Mouse (Mus musculus) heart, embryonic 14.5 days (tissue): Measurements from ENCODE around the gene Serp2. TPM values are rescaled to one million over a fixed set of nuclear protein-coding genes. Genes with fewer than 3 reads are reported as not detected.

Experiments used
- ATAC-seq: fragments of 200-750 bp; cut with Nextera tagmentation; 2 replicates; pipeline ENCODE4 v1.8.0; 2017; ENCODE audit warnings: low read depth, moderate TSS enrichment; ENCODE audit not compliant: insufficient number of reproducible peaks, insufficient read depth, low FRiP score
- H3K27ac ChIP-seq, 2 experiments: fragments of 200-500 bp in 1 of 2; fragments of 300-500 bp in 1 of 2; sonication (generic) in 1 of 2; replicated peaks in 1 of 2; 2 replicates each; pipeline ENCODE4 v1.5.1; 2012 to 2014; ENCODE audit warnings: low read depth in 2 of 2, low read length in 2 of 2, control low read depth in 1 of 2, mild to moderate bottlenecking in 1 of 2, mixed read lengths in 1 of 2; ENCODE audit not compliant: control insufficient read depth in 1 of 2, insufficient read depth in 1 of 2
- H3K27me3 ChIP-seq: fragments of 300-500 bp; sonication (generic); 2 replicates; pipeline ENCODE4 v1.6.1; 2014; ENCODE audit warnings: mild to moderate bottlenecking, low read length, control low read depth; ENCODE audit not compliant: control insufficient read depth, insufficient read depth
- H3K36me3 ChIP-seq: fragments of 300-500 bp; sonication (generic); 2 replicates; pipeline ENCODE4 v1.6.1; 2014; ENCODE audit warnings: mild to moderate bottlenecking, control low read depth, low read length, mixed read lengths; ENCODE audit not compliant: control insufficient read depth, insufficient read depth
- H3K4me1 ChIP-seq, 2 experiments: fragments of 200-500 bp in 1 of 2; fragments of 300-500 bp in 1 of 2; sonication (generic) in 1 of 2; 2 replicates each; pipeline ENCODE4 v1.6.1; 2012 to 2014; ENCODE audit warnings: low read length in 2 of 2, control low read depth in 1 of 2, mixed read lengths in 1 of 2; ENCODE audit not compliant: control insufficient read depth in 2 of 2, insufficient read depth in 2 of 2
- H3K4me2 ChIP-seq: fragments of 300-500 bp; sonication (generic); 2 replicates; pipeline ENCODE4 v1.6.1; 2014; ENCODE audit warnings: mild to moderate bottlenecking, low read length
- H3K4me3 ChIP-seq, 2 experiments: fragments of 200-500 bp in 1 of 2; fragments of 300-500 bp in 1 of 2; sonication (generic) in 1 of 2; 2 replicates each; pipeline ENCODE4 v1.5.1; 2012 to 2014; ENCODE audit warnings: low read length in 2 of 2, mild to moderate bottlenecking in 2 of 2, control low read depth in 1 of 2, low read depth in 1 of 2, moderate library complexity in 1 of 2; ENCODE audit not compliant: control insufficient read depth in 1 of 2, insufficient read depth in 1 of 2
- H3K9ac ChIP-seq: fragments of 300-500 bp; sonication (generic); 2 replicates; pipeline ENCODE4 v1.6.1; 2014; ENCODE audit warnings: mild to moderate bottlenecking, low read length
- H3K9me3 ChIP-seq: fragments of 300-500 bp; sonication (generic); 2 replicates; pipeline ENCODE4 v1.6.1; 2016; ENCODE audit warnings: low read length, control low read depth; ENCODE audit not compliant: control insufficient read depth
- WGBS: fragments of 180-500 bp; shearing (Covaris S2); extraction: QIAGEN DNeasy Blood & Tissue Kit; methylation state at CpG from one replicate; pipeline ENCODE4 v1.1.7; 2014; 5-methylcytosine and 5-hydroxymethylcytosine counted together
- polyA plus RNA-seq: library from polyadenylated mRNA; unstranded; fragments of >200 nt; fragmentation: Nextera tagmentation; extraction: Ambion mirVana; gene quantifications from 2 replicates; pipeline ENCODE4 v1.2.1, GENCODE M21; 2014

Serp2 gene
- polyA plus RNA-seq, 1 experiment from 2014 or later = 9.5 TPM

DNA sequence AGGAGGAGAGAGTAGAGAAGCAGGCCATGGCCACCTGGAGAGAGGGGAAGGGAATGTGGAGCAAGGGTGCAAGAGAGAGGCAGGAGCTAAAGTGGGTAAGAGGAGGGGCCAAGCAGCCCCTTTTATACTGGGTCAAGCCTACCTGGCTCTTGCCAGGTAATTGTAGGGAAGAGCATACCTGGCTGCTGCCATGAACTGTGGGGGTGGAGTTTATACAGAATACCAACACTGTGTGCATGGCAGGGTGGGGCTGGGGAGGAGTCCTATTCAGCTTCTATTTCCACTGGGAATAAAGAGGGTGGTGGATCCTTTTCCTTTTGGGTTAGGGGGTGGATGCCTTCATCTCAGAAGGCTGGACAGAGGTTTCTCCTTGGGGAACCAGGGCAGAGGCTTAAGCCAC lies 41.1 kb upstream of the Serp2 start:
- peaks cover 16 to 28% of the 10 kb centered on the region in 2 experiments for H3K4me1 ChIP-seq
- no peak for ATAC-seq
- no peak overlapping the region for H3K27ac ChIP-seq
- H3K9me3 ChIP-seq = no peaks in the 10 kb centered on the region
- no peak overlapping the region for H3K4me2 ChIP-seq
- no peaks in the 10 kb centered on the region for H3K36me3 ChIP-seq
- H3K4me3 ChIP-seq = no peak overlapping the region
- H3K27me3 ChIP-seq = no peaks in the 10 kb centered on the region
- H3K9ac ChIP-seq = no peak overlapping the region

DNA sequence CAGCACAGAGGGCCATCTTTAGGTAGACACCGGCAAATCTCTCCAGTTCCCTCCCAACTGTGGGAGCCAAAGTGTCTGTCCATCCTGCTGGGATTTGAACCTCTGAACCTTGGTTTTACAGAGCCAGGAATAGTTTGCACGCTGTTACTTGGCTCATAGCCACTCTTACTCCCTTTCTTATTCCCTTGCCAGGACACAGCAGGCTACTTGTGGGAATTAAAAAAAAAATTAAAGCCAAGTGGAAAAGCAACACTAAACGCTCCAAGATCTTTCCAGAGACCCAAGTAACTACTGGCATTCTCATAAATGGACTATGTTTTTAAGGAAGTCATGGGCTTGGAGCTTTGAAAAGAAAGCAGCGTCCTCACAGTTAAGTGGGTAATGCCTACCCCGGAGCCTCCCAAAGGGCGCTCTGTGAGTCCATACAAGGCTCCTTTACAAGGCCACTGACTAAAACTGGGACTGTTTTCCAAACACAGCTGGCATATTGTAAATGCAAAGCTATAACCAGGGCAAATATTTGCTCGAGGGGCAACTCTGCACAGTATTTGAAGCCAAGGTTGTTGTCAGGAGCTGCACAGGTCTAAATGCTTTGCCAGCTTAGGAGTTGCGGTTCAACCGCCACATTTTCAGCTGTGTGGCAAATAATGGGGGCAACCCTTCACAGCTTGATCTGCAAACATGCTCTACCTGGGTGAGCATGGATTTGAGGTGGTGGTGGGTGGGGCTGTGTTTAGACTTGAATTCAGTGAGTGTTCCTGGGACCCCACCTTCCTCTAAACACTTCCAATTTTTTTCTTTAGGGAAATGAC lies 38.6 kb upstream of the Serp2 start:
- no peaks in the 10 kb centered on the region for H3K36me3 ChIP-seq
- H3K27me3 ChIP-seq = no peaks in the 10 kb centered on the region
- ATAC-seq = no peak
- H3K4me1 ChIP-seq = peaks cover 16 to 28% of the 10 kb centered on the region in 2 experiments
- no peak overlapping the region for H3K27ac ChIP-seq
- H3K4me3 ChIP-seq = no peak overlapping the region
- WGBS = 78% methylated on average over 9 of the region's 9 CpGs
- no peaks in the 10 kb centered on the region for H3K9me3 ChIP-seq
- H3K9ac ChIP-seq = no peak overlapping the region
- no peak overlapping the region for H3K4me2 ChIP-seq

DNA sequence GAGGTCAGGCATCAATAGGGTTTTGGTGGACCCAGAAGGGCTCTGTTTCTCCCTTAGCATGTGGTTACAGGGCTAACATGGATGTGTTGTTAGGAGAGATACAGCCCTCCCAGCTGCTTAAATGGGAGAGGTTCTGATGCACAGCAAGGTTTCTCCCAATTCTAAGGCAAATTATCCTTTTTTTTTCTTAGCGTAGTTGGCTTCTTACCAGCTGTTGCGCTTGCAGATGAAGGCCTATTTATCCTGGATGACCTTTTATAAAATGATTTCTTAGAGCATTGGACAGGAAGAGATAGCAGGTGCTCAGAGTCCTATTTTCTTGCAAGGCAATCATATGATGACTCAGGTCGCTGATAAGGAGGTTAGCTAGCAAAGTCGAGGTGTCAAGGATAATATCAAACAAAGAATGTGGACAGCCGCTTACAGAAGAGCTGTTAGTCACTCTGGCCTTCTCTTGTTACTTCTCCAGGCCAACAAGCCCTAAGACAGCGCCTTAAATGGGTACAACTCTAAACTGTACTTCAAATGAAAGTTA lies 37.7 kb upstream of the Serp2 start:
- ATAC-seq = no peak
- Histone ChIP-seq H3K4me1 (peaks cover 13 to 21% of the 10 kb centered on the region in 2 experiments), H3K4me3 (no peak overlapping the region), H3K27ac (no peak overlapping the region), H3K9ac (no peak overlapping the region), H3K9me3 (no peaks in the 10 kb centered on the region), H3K36me3 (no peaks in the 10 kb centered on the region), H3K27me3 (no peaks in the 10 kb centered on the region), H3K4me2 (no peak overlapping the region)
- WGBS = 48% methylated on average over 6 of the region's 6 CpGs

DNA sequence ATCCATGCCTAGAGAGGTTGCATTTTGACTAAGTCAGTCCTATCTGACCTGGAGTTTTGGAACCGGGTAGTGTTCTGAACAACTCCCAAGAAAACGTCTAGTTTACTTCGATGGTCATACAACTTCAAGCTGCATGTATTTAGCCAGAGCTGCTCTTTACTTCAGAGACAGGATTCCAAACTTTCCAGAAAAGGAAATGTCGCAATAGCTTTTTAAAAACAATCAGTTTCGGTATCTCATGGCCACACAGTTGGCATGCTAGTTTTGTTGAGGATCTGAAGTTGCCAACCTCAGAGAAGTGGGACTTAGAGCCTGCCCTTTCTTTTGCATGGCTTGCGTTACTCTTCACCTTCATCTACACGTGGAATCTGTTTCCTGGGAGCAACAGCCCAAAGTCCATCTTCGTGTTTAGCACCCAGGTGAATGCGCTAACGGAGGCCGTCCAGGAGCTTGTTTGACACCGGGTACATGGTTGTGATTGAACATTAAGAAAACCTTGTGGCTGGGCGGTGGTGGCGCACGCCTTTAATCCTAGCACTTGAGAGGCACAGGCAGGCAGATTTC lies 37.0 kb upstream of the Serp2 start:
- no peak overlapping the region for H3K9ac ChIP-seq
- no peak overlapping the region for H3K4me2 ChIP-seq
- ATAC-seq = no peak
- H3K27me3 ChIP-seq = no peaks in the 10 kb centered on the region
- no peak overlapping the region for H3K27ac ChIP-seq
- peaks cover 7 to 16% of the 10 kb centered on the region in 2 experiments for H3K4me1 ChIP-seq
- no peak overlapping the region for H3K4me3 ChIP-seq
- 82% methylated on average over 15 of the region's 15 CpGs for WGBS
- H3K9me3 ChIP-seq = no peaks in the 10 kb centered on the region
- no peaks in the 10 kb centered on the region for H3K36me3 ChIP-seq

DNA sequence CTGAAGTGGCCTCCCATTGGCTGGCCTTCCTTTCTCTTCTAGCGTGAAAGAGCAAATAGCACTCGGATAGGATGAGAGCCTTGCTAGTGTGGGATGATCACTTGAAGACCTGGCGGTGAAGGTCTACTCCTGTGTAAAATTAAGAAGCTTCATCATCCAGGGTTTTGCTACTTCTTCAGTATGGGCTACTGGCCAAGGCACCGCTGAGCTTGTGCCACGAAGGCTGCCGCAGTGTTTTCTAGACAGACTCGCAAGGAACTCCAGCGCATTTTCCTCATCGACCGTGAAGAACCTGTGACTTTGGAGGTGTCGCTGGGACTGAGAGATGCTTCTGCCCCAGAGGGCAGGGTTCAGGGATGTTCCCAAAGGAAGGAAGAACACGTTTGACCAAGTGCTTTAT lies 36.0 kb upstream of the Serp2 start:
- Histone ChIP-seq H3K27ac (no peak overlapping the region), H3K4me3 (no peak overlapping the region), H3K4me1 (peaks cover 3 to 9% of the 10 kb centered on the region in 2 experiments), H3K27me3 (no peaks in the 10 kb centered on the region), H3K36me3 (no peaks in the 10 kb centered on the region), H3K9ac (no peak overlapping the region), H3K4me2 (no peak overlapping the region), H3K9me3 (no peaks in the 10 kb centered on the region)
- 89% methylated on average over 12 of the region's 12 CpGs for WGBS
- ATAC-seq = no peak

DNA sequence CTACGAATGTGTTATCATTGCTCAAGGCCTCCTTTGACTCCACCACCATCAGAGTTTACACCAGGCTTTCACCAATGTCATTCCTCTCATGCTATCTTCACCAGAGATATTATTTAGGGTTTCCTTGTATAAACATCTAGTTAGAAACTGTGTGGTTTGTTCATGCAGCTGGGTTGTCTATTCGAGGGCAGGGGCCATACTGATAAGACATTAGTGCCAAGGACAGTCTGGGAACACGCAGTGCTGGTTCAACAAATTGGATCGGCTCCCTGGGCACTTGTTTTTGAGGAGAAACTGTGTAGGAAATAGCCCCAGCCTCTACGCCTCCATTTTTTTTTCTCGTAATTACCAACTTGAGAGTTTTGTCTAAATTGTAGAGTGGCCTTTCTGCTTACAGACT lies 35.4 kb upstream of the Serp2 start:
- H3K36me3 ChIP-seq = no peaks in the 10 kb centered on the region
- H3K4me1 ChIP-seq = peaks cover 3 to 9% of the 10 kb centered on the region in 2 experiments
- no peak overlapping the region for H3K4me3 ChIP-seq
- no peak overlapping the region for H3K4me2 ChIP-seq
- 71% methylated on average over 6 of the region's 6 CpGs for WGBS
- ATAC-seq = no peak
- H3K9me3 ChIP-seq = no peaks in the 10 kb centered on the region
- no peak overlapping the region for H3K27ac ChIP-seq
- no peak overlapping the region for H3K9ac ChIP-seq
- no peaks in the 10 kb centered on the region for H3K27me3 ChIP-seq

DNA sequence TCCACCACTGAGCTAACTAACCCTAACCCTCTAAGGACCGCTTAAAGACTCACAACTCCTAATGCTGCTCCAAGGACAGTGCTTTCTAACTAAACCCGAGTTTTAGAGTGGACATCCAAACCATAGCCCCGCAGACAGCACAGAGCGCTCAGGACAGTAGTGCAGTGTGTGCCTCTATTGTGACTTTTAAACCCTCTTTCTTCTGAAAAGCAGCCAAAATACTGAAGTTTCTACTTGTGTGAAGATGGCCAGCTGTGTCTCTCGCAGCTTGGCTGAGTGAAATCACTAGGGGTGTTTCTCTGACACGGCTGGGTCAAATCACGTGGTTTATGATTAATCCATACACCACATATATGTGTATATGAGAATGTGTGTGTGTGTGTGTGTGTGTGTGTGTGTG lies 33.4 kb upstream of the Serp2 start:
- H3K9me3 ChIP-seq = no peaks in the 10 kb centered on the region
- H3K4me3 ChIP-seq = no peak overlapping the region
- H3K4me1 ChIP-seq = peaks cover 3 to 8% of the 10 kb centered on the region in 2 experiments
- no peak overlapping the region for H3K4me2 ChIP-seq
- H3K36me3 ChIP-seq = no peaks in the 10 kb centered on the region
- H3K9ac ChIP-seq = no peak overlapping the region
- no peak overlapping the region for H3K27ac ChIP-seq
- H3K27me3 ChIP-seq = no peaks in the 10 kb centered on the region
- WGBS = 81% methylated on average over 7 of the region's 7 CpGs
- ATAC-seq = no peak
